Mouse (Mus musculus): ENCODE data around the gene Ebf3. TPM values are rescaled to one million over a fixed set of nuclear protein-coding genes. Genes with fewer than 3 reads are reported as not detected.

Gene Ebf3
- polyA plus RNA-seq, 1 experiment from 2014 or later, result 1.3 TPM

DNA sequence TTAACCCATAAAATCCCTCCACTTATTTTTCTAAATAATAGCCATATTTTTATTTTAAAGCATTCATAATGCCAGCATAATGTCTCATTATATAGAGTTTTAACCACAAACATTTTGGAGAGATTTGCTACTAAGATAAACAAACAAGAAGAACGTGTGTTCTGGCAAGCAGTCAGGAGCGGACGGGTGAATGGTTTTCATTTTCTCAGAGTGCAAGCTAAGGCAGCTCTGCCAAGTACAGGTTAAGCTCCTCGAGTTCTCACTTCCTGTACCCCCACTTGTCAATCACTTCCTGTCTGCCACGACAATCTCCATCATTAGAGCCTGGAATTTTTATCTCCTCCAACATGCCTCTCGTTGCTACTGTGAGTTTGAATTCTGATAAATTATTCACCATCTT is 13.4 kb downstream of the Ebf3 start:
- Histone ChIP-seq H3K36me3 (no peaks in the 10 kb centered on the region), H3K27ac (no peak overlapping the region), H3K9me3 (replicated peaks) (no peaks in the 10 kb centered on the region), H3K27me3 (peaks cover 74% of the 10 kb centered on the region), H3K4me2 (peak overlapping the region; percentile 47), H3K9ac (no peak overlapping the region), H3K4me3 (peak overlapping the region; percentile 9; the same call in 1 of the 2 replicates), H3K4me1 (replicated peaks) (peaks cover 14% of the 10 kb centered on the region)
- ATAC-seq (replicated peaks; ENCODE audit: insufficient number of reproducible peaks, insufficient read depth, low FRiP score, low read depth), result no peak
- WGBS, result 21% methylated on average over 6 of the region's 6 CpGs

DNA sequence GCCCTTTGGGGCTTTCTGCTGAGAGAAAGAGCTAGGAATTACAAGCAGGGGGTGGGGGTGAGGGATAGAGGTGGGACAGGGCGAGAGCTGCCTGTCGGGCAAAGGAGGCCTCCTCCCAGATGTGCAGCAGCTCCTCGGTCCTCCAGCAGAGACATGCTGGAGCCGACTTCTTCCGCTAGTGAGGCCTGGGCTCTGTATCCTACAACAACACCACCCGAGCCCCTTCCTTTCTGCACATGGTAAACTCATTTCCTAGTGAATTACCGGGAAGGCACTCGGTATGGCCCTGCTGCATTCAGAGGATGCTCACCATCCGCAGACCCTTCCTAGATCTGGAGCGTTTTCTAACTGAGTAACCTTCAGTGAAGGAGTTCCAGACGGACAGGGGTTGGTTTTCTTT is 14.1 kb downstream of the Ebf3 start:
- Histone ChIP-seq H3K4me3 (no peak overlapping the region), H3K36me3 (no peaks in the 10 kb centered on the region), H3K9me3 (replicated peaks) (no peaks in the 10 kb centered on the region), H3K9ac (no peak overlapping the region), H3K4me1 (replicated peaks) (peaks cover 14% of the 10 kb centered on the region), H3K27me3 (peaks cover 68% of the 10 kb centered on the region), H3K4me2 (no peak overlapping the region), H3K27ac (no peak overlapping the region)
- no peak for ATAC-seq (replicated peaks; ENCODE audit: insufficient number of reproducible peaks, insufficient read depth, low FRiP score, low read depth)
- WGBS, result 31% methylated on average over 11 of the region's 11 CpGs

DNA sequence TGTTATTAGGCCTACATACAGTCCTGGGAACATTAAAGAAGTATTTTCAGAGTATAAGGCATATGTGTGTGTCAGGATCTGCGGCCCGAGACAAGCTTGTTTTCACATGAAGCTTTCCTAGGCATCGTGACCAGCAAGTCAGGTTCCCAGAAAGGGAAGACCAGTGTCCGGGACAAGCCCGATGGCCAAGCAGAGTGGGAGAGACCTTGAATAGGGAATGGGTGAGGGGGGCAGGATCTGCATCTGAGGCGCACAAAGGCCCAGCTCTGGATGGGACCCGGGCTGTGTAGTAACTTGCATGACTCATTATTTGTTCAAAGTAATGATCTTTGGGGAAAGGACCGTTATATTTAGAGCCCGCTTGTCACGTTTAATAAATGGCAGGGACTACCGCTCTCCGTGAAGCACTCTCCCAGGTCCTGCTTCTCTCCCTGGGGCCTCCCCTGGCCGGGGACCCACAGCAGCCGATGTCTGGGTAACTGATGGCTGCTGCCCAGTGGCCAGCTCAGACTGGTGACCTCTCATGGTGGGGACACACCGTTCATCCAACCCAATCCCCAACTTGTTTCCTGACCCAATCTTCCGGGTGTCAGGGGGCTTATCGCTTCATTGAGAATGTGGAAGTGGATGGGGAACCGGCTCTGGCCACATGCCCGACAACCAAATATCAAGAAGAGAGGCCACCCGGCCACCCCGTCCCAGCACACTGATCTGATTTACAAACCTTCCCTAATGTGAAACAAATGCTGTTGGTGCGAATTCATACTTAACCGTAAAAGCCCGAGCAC is 16.5 kb downstream of the Ebf3 start:
- 65% methylated on average over 24 of the region's 24 CpGs for WGBS
- no peak for ATAC-seq (replicated peaks; ENCODE audit: insufficient number of reproducible peaks, insufficient read depth, low FRiP score, low read depth)
- Histone ChIP-seq H3K4me1 (replicated peaks) (peaks cover 14% of the 10 kb centered on the region), H3K9me3 (replicated peaks) (no peaks in the 10 kb centered on the region), H3K9ac (no peak overlapping the region), H3K27ac (no peak overlapping the region), H3K36me3 (no peaks in the 10 kb centered on the region), H3K27me3 (peaks cover 48% of the 10 kb centered on the region), H3K4me3 (no peak overlapping the region), H3K4me2 (no peak overlapping the region)

DNA sequence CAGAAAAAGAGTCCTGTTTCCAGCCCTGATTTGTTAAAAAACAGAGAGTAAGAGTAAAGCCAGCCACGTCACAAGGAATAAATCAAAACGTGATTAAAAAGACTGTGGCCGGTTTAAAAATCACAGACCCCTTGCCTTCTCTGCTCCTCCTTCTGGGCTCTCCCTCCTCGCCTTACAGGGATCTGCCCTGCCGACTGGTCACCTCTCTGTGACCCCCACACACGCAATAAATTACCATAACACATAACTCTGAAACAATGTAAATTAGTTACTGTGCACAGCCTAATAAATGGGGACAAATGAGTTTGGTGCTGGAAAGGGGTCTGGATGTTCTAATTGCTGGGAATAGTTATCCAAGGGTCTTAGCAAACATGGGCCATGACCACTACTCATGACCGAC is 17.1 kb downstream of the Ebf3 start:
- 58% methylated on average over 7 of the region's 7 CpGs for WGBS
- H3K27me3 ChIP-seq, result peaks cover 45% of the 10 kb centered on the region
- H3K36me3 ChIP-seq, result no peaks in the 10 kb centered on the region
- H3K4me3 ChIP-seq, result no peak overlapping the region
- H3K4me2 ChIP-seq, result no peak overlapping the region
- peaks cover 14% of the 10 kb centered on the region for H3K4me1 ChIP-seq (replicated peaks)
- H3K9me3 ChIP-seq (replicated peaks), result no peaks in the 10 kb centered on the region
- no peak for ATAC-seq (replicated peaks; ENCODE audit: insufficient number of reproducible peaks, insufficient read depth, low FRiP score, low read depth)
- H3K9ac ChIP-seq, result no peak overlapping the region
- no peak overlapping the region for H3K27ac ChIP-seq

GRCm38 (mm10) chr7:137295612-137296011 is 18.6 kb downstream of the Ebf3 start:
- WGBS, result 81% methylated on average over 7 of the region's 7 CpGs
- Histone ChIP-seq H3K9ac (no peak overlapping the region), H3K4me1 (replicated peaks) (0 out of 2 replicates have a peak, but pooled peaks cover 3% of the 10 kb centered on the region), H3K9me3 (replicated peaks) (no peaks in the 10 kb centered on the region), H3K4me3 (no peak overlapping the region), H3K27me3 (peaks cover 38% of the 10 kb centered on the region), H3K4me2 (no peak overlapping the region), H3K36me3 (no peaks in the 10 kb centered on the region), H3K27ac (no peak overlapping the region)
- ATAC-seq (replicated peaks; ENCODE audit: insufficient number of reproducible peaks, insufficient read depth, low FRiP score, low read depth), result no peak

GRCm38 (mm10) chr7:137294446-137294845 is 19.8 kb downstream of the Ebf3 start:
- Histone ChIP-seq H3K4me1 (replicated peaks) (0 out of 2 replicates have a peak, but pooled peaks cover 3% of the 10 kb centered on the region), H3K27ac (no peak overlapping the region), H3K9me3 (replicated peaks) (no peaks in the 10 kb centered on the region), H3K9ac (no peak overlapping the region), H3K36me3 (no peaks in the 10 kb centered on the region), H3K27me3 (peaks cover 26% of the 10 kb centered on the region), H3K4me2 (no peak overlapping the region), H3K4me3 (no peak overlapping the region)
- no peak for ATAC-seq (replicated peaks; ENCODE audit: insufficient number of reproducible peaks, insufficient read depth, low FRiP score, low read depth)
- WGBS, result 80% methylated on average over 7 of the region's 7 CpGs

- ATAC-seq (replicated peaks; ENCODE audit: insufficient number of reproducible peaks, insufficient read depth, low FRiP score, low read depth), result no peak
- H3K4me3 ChIP-seq, result no peak overlapping the region
- WGBS, result 46% methylated on average over 3 of the region's 3 CpGs
- no peaks in the 10 kb centered on the region for H3K36me3 ChIP-seq
- no peaks in the 10 kb centered on the region for H3K9me3 ChIP-seq (replicated peaks)
- no peak overlapping the region for H3K9ac ChIP-seq
- H3K4me1 ChIP-seq (replicated peaks), result no peaks in the 10 kb centered on the region
- 0 out of 2 replicates have a peak, but pooled peaks cover 4% of the 10 kb centered on the region for H3K27me3 ChIP-seq
- no peak overlapping the region for H3K27ac ChIP-seq
- no peak overlapping the region for H3K4me2 ChIP-seq
These were observed 24.8 kb downstream of the Ebf3 start for GRCm38 (mm10) chr7:137289290-137289957.

GRCm38 (mm10) chr7:137278171-137278570 is 36.1 kb downstream of the Ebf3 start:
- Histone ChIP-seq H3K27ac (no peak overlapping the region), H3K4me2 (no peak overlapping the region), H3K9ac (no peak overlapping the region), H3K27me3 (0 out of 2 replicates have a peak, but pooled peaks cover 1% of the 10 kb centered on the region), H3K36me3 (no peaks in the 10 kb centered on the region), H3K4me3 (no peak overlapping the region), H3K9me3 (replicated peaks) (no peaks in the 10 kb centered on the region), H3K4me1 (replicated peaks) (no peaks in the 10 kb centered on the region)
- WGBS, result 78% methylated on average over 7 of the region's 7 CpGs
- ATAC-seq (replicated peaks; ENCODE audit: insufficient number of reproducible peaks, insufficient read depth, low FRiP score, low read depth), result no peak

GRCm38 (mm10) chr7:137277713-137278112 is 36.5 kb downstream of the Ebf3 start:
- H3K4me3 ChIP-seq, result no peak overlapping the region
- no peaks in the 10 kb centered on the region for H3K9me3 ChIP-seq (replicated peaks)
- no peak for ATAC-seq (replicated peaks; ENCODE audit: insufficient number of reproducible peaks, insufficient read depth, low FRiP score, low read depth)
- 0 out of 2 replicates have a peak, but pooled peaks cover 6% of the 10 kb centered on the region for H3K27me3 ChIP-seq
- H3K4me1 ChIP-seq (replicated peaks), result no peaks in the 10 kb centered on the region
- no peak overlapping the region for H3K4me2 ChIP-seq
- no peak overlapping the region for H3K27ac ChIP-seq
- H3K36me3 ChIP-seq, result no peaks in the 10 kb centered on the region
- H3K9ac ChIP-seq, result no peak overlapping the region
- WGBS, result 90% methylated on average over 5 of the region's 5 CpGs

DNA sequence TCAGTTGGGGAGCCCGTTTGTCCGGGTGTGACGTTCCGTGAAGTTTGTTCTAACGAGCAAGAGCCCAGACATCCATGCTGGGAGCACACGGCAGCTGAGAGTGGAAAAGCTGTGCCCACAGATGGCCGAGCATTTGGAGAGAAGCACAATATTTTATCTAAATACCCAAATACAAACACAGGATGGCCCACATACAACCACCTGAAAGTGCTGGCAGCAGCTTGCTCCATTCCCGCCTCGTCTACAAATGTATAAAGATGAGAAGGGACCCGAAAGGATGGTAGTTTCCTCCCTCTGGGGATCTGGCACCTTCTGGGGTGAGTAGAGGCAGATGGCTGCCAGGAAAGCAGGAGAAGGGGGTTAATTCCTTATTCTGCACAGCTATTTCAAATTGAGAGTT is 42.0 kb downstream of the Ebf3 start:
- H3K4me1 ChIP-seq (replicated peaks), result 0 out of 2 replicates have a peak, but pooled peaks cover 3% of the 10 kb centered on the region
- no peak overlapping the region for H3K9ac ChIP-seq
- peaks cover 24% of the 10 kb centered on the region; the same call in 1 of the 2 replicates for H3K27me3 ChIP-seq
- H3K4me2 ChIP-seq, result no peak overlapping the region
- WGBS, result 84% methylated on average over 10 of the region's 10 CpGs
- H3K4me3 ChIP-seq, result no peak overlapping the region
- ATAC-seq (replicated peaks; ENCODE audit: insufficient number of reproducible peaks, insufficient read depth, low FRiP score, low read depth), result no peak
- no peak overlapping the region for H3K27ac ChIP-seq
- H3K36me3 ChIP-seq, result no peaks in the 10 kb centered on the region
- H3K9me3 ChIP-seq (replicated peaks), result no peaks in the 10 kb centered on the region

- H3K4me3 ChIP-seq, result no peak overlapping the region
- H3K9me3 ChIP-seq (replicated peaks), result no peaks in the 10 kb centered on the region
- no peak overlapping the region for H3K4me2 ChIP-seq
- no peak overlapping the region for H3K27ac ChIP-seq
- H3K9ac ChIP-seq, result no peak overlapping the region
- H3K27me3 ChIP-seq, result peaks cover 40% of the 10 kb centered on the region
- H3K36me3 ChIP-seq, result no peaks in the 10 kb centered on the region
- WGBS, result 72% methylated on average over 8 of the region's 8 CpGs
- peaks cover 9% of the 10 kb centered on the region for H3K4me1 ChIP-seq (replicated peaks)
- no peak for ATAC-seq (replicated peaks; ENCODE audit: insufficient number of reproducible peaks, insufficient read depth, low FRiP score, low read depth)
These were observed 45.6 kb downstream of the Ebf3 start for GRCm38 (mm10) chr7:137268452-137269155.
